Mouse (Mus musculus) monocyte, adult 2 months (primary cell): ENCODE data around the gene Atp8b2.

Experiments
- DNase-seq, 2 experiments: peaks; one replicate each; pipeline ENCODE4 v3.0.0; 2022; ENCODE audit warnings: low spot score in 2 of 2, low read depth in 1 of 2

Atp8b2 gene

GRCm38 (mm10) chr3:89963221-89963763 lies at the start of gene Atp8b2:
Atp8b2 (minus strand) TSS chr3:89963508.
- DNase-seq: peak in 1 of 2 experiments; percentile 27

DNA sequence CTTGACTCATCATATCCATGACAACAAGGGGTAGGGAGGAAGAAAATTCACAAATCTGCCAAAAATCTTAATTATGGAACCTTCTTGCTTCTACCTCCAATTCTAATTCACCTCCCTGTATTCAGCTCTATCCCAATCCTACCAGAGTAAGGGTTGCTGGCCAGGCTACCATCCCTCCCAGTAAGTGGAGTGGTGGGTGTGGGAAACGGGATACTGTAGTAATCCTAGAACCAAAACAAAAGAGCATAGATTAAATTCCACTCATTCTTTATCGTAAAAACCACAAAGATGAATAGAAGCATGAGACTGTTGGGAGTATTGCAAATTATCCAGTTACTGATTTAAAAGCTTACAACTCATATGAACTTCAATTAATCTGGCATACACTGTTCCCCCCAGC lies 47.0 kb upstream of the Atp8b2 start:
- DNase-seq: no peak

DNA sequence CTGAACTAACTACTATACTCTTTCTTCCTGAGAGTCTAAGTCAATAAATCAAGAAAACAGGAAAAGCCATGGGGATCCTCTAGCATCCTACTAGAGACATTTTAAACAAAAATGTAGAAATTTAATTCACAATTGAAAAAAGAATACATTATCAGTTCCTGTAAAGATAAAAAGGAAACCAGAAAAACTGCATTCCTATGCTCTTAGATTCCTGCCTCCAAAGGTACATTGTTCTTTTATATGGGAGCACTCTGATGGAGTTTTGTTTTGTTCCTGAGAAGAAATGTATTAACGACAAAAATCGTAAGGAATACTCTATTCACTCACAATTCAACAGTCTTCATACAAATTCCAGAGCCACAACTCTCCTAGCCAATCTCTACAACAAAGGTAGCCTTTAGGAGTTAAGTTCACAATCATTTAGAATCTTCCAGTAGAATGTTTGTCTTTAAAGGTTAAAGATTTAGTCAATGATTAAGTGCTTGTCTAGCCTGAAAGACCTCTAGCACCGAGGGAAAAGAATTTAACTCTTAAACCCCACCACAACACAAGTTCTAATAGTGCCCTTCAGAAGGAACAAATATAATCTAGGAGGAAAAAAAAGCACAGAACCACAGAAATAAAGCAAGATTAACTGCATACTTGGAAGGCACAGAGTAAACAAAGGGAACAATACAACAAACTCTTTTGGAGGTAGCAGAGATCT lies 40.9 kb upstream of the Atp8b2 start:
- DNase-seq: no peak

GRCm38 (mm10) chr3:89999830-90000229 lies 36.5 kb upstream of the Atp8b2 start:
- peak in 1 of 2 experiments; percentile 1 for DNase-seq

- no peak for DNase-seq
These were observed 35.8 kb upstream of the Atp8b2 start for GRCm38 (mm10) chr3:89999090-89999489.

DNA sequence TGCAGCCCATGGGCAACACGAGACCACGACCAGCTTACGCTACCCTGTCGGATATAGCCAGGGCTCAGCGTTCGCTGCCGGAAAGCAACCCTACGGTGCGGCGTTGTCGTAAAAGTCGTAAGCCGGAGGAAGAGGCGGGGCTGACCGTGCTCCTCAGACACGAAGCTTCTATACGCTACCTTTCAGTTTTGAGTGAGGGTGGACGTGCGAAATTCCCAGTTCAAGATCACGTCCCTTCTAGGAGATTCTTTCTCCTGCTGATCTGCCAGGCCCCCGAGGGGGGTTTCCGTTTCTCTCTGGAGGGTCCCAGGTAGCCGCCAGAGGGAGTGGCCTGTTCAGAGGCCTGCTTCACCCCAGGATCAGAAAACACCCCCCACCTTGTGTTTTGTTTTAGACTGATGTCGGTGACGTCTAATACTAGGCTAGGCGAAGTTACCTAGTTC lies 35.3 kb upstream of the Atp8b2 start, which contains the start of gene Hax1:
Hax1 (minus strand) TSS at position 169 of the 443 bp plus-strand sequence.
- peak; percentile 52 to 84 for DNase-seq

DNA sequence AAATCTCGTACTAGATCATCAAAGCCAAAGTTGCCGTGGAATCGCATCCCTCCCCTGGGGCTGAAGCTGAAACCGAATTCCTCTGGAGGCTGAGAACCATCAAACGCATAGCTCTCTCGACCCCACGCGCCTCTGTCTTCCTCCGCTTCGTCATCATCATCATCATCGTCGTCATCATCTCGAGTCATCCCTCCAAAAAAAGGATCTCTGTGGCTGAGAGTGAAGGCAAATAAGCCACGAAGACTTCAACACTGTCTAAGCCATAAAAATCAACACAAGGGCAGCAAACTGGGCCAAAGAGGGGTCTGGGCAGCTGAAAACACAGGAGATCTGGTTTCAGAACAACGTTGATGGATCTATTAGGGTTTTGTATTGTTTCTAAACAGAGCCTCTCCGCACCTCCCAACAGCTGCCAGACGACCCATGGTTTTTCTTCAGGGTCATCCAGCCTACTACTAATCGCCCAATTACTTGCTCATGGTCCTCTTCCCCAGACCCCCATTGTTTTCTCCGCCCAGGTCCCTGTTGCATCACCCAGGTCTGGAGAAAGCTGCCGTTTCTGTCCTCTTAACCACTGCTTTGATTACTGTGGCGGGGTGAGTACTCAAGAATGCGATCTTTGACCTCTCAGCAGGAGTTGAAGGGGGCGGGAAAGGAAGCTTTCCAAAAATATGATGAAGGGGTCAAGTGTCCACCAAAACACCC lies 34.6 kb upstream of the Atp8b2 start:
- peak in 1 of 2 experiments; percentile 6 for DNase-seq

- no peak for DNase-seq
These were observed 31.7 kb upstream of the Atp8b2 start for GRCm38 (mm10) chr3:89994807-89995515.

- DNase-seq: no peak
These were observed 24.5 kb upstream of the Atp8b2 start for GRCm38 (mm10) chr3:89987822-89988221.

DNA sequence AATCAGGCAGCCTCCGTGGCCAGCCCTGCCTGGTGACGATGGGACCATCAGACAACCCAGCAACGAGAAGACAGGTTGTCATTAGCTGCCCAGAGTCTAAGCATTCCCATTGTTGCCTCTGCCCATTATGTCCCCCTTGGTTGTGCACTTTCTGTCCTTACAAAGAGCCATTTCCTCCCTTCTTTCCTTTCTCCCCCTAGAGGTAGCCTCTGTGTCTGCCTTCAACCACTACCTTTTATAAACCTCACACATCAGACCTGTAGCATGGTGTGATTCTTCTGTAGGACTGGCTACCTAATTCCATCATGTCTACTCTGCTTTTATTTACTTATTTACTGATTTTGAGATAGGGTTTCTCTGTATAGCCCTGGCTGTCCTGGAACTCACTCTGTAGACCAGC lies 23.9 kb upstream of the Atp8b2 start:
- DNase-seq: no peak

- DNase-seq: no peak
These were observed 19.1 kb upstream of the Atp8b2 start for GRCm38 (mm10) chr3:89982426-89982825.

DNA sequence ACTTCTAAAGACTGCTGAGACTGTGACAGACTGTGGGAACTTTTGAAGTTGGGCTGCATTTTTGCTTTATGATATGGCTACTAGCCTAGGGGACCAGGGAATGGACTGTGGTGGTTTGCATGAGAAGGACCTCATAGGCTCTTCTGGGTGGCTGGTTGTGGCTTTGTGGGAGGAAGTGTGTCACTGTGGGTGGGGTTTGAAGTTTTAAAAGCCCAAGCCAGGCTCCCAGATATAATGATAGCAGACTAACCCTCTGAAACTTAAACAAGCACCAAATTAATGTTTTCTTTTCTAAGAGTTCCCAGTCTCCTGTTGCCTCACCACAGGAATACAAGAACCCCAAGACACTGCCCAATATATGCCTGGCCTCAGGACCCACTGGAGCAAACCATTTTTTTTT lies 13.6 kb upstream of the Atp8b2 start:
- DNase-seq: no peak

DNA sequence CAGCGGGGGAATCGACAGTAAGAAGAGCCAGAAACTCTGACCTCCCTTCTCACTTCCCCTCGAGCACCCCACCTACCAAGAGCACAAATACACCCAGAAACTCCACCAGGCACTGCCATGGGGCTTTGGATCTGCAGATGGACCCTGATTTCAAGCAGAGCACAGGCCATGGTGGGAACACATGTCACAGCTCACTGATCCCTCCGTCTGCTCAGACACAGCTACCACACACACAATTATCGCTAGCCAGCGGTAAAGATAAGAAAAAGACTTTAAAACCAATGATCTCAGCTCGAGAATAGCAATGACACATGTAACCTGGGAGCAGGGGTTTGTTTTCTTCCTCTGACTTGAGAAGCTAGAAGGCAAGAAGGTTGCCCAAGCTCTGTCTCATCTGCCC lies 5.2 kb upstream of the Atp8b2 start:
- DNase-seq: no peak

DNA sequence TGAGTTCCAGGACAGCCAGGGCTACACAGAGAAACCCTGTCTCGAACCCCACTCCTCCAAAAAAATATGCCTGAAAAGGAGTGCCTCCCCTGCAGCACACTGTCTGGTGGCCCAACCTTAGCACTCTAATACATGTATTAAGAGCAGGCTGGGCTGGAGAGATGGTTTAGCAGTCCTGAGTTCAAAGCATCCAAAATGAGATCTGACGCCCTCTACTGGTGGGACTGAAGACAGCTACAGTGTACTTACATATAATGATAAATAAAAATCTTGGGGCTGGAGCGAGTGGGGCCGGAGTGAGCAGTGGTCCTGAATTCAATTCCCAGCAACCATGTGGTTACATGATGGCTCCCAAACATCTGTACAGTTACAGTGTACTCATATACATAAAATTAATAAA lies 3.6 kb upstream of the Atp8b2 start:
- no peak for DNase-seq

- DNase-seq: no peak
These were observed 2.7 kb upstream of the Atp8b2 start for GRCm38 (mm10) chr3:89965972-89966371.

DNA sequence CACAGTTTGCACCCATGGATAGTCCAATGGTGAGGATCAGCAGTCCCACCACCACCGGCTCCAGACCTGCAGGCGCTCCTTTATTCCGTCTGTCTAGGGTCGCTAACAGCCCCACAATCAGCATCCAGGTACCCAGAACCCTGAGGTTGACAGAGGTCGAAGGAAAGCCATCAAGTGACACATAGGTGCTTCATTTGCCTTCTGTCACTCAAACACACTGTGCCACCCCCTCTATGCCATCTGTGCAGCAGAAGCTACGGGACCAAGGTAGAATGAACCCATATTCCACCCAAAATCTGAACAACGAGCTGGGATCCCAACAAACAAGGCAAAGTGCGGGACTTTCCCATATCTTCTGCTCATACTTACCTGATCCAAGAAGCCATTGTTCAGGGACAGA lies 2.2 kb upstream of the Atp8b2 start:
- no peak for DNase-seq

DNA sequence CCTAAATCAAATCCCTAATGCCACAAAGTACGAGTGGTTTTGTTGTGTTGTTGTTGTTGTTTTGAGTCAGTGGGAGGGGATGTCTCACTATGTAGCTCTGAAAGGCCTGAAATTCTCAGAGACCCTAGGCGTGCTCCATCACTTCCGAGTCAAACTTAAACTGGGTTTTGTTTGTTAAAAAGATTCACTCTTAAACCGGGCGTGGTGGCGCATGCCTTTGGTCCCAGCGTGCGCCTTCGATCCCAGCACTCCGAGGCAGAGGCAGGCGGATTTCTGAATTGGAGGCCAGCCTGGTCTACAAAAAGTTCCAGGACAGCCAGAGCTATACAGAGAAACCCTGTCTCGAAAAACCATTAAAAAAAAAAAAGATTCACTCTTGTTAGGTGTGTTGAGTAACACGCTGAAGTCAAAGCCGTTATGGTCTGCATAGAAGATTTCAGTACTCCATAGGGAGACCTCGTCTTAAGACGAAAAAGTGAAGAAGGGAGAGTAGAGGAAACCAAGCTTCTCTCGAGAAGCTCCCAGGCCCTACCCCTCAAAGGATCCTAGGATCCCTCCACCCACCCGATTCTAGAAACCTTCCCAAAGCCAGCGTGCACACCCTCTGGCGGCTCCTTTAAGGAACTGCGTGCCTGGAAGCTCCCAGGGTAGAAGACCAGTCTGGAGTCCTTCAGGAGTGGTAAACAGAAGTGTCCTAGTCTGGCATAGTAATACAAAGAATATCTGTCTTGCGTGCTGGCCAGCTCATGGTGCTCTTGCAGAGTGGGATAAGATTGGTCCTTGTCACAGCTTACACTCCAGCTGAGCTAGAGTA lies 825 bp upstream of the Atp8b2 start:
- peak in 1 of 2 experiments; percentile 27 for DNase-seq

DNA sequence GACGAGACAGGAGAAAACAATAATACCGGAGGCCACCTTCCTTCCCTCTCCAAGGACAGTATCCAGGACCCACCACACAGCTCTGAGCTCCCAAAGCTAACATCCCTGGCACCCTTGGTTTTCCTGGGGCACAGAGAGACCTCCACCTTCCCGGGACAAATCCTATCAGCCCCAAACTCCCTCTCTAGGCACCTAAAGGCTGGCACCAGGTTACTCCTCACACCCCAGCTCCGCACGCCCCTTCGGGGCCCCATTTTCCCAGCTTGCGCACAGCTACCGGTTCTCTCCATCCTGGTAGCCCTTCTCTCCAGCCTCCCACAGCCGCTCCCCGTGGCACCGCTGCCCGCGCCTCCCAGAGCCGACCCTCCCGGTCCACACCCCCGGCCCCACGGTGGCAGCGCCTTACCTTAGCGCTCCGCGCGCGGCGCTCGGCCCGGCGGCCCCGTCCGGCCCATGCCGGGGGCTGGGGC lies 522 bp downstream of the Atp8b2 start:
- DNase-seq: no peak

DNA sequence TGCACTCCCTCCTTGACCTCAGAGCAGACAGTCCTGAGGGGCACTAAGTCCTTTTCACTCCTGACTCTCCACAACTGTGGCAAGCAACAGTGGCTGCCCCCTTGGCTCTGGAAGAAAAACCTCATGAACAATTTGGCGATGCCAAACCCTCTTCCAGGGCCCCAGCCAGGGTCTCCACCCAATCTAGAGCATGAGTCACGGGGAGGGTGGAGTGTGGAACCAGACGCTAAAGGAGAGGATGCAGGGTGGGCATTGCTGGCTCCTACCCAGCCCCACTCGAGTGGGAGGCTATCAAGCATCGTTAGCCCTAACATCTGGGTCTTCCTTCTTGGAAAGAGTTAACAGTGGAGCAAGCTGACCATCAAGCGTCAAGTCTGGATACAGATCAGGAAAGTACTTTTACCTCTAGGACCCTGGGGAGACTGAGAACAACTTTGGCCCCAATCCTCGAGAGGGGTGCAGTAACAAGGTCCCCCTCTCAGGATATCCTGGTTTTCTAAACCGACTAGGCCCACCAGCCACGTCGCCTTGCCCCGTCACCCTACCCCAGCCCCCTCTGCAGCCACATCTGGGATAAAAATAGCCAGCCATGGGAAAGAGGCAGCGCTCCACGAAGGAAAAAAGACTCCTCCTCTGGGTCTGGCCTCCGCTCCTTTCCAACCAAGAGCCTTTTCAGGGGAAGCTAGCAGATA lies 1.1 kb downstream of the Atp8b2 start:
- DNase-seq: no peak

DNA sequence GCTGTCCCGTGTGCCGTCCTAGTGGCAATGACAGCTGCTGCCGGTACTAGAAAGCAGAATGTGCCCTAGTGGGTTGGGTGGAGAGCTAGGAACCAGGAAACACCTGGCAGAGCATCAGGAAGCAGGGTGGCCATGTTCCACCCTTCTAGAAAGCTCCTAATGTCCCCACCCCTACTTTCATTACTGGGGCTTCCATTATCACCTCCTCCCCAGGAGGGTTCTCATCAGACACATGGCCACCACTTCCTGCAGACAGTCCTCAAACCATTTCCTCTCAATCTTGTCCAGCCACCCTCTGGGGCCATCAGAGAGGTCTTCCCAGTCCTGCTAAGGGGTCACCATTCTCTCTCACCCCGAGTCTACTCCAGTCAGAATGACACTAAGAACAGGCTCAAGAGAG lies 1.9 kb downstream of the Atp8b2 start:
- DNase-seq: no peak
